Mouse (Mus musculus) midbrain, embryonic 14.5 days (tissue): ENCODE measurements around the gene Ccdc24. TPM values are rescaled to one million over a fixed set of nuclear protein-coding genes. Genes with fewer than 3 reads are reported as not detected.

Experiments used
- ATAC-seq: fragments of 200-750 bp; cut with Nextera tagmentation; 2 replicates; pipeline ENCODE4 v1.8.0; 2017; ENCODE audit warnings: moderate number of reproducible peaks, moderate library complexity; ENCODE audit not compliant: low FRiP score, low TSS enrichment
- DNase-seq: peaks from one replicate; pipeline ENCODE4 v3.0.0-alpha.2; 2015
- H3K27ac ChIP-seq: fragments of 300-500 bp; sonication (generic); replicated peaks from 2 replicates; pipeline ENCODE4 v1.5.1; 2014; ENCODE audit warnings: mild to moderate bottlenecking, low read depth, low read length, moderate library complexity
- H3K27me3 ChIP-seq: fragments of 300-500 bp; sonication (generic); 2 replicates; pipeline ENCODE4 v1.6.1; 2014; ENCODE audit warnings: low read length, control low read depth, mixed read lengths; ENCODE audit not compliant: control insufficient read depth, insufficient read depth
- H3K36me3 ChIP-seq: fragments of 300-500 bp; sonication (generic); 2 replicates; pipeline ENCODE4 v1.6.1; 2014; ENCODE audit warnings: low read length, control low read depth; ENCODE audit not compliant: control insufficient read depth, insufficient read depth
- H3K4me1 ChIP-seq: fragments of 300-500 bp; sonication (generic); 2 replicates; pipeline ENCODE4 v1.6.1; 2014; ENCODE audit warnings: mild to moderate bottlenecking, antibody characterized with exemption, low read length, control low read depth; ENCODE audit not compliant: control insufficient read depth, insufficient read depth
- H3K4me2 ChIP-seq: fragments of 300-500 bp; sonication (generic); 2 replicates; pipeline ENCODE4 v1.6.1; 2014; ENCODE audit warnings: mild to moderate bottlenecking, low read length, moderate library complexity
- H3K4me3 ChIP-seq: fragments of 300-500 bp; sonication (generic); replicated peaks from 2 replicates; pipeline ENCODE4 v1.5.1; 2014; ENCODE audit warnings: low read depth, low read length
- H3K9ac ChIP-seq: fragments of 300-500 bp; sonication (generic); replicated peaks from 2 replicates; pipeline ENCODE4 v1.6.1; 2014; ENCODE audit warnings: mild to moderate bottlenecking, low read length, moderate library complexity
- H3K9me3 ChIP-seq: fragments of 300-500 bp; sonication (generic); 2 replicates; pipeline ENCODE4 v1.6.1; 2016; ENCODE audit warnings: low read length, control low read depth, mixed read lengths; ENCODE audit not compliant: control insufficient read depth
- WGBS: fragments of 180-500 bp; shearing (Covaris S2); extraction: QIAGEN DNeasy Blood & Tissue Kit; methylation state at CpG from one replicate; pipeline ENCODE4 v1.1.7; 2014; 5-methylcytosine and 5-hydroxymethylcytosine counted together
- polyA plus RNA-seq: library from polyadenylated mRNA; unstranded; fragments of >200 nt; fragmentation: Nextera tagmentation; extraction: Ambion mirVana; gene quantifications from 2 replicates; pipeline ENCODE4 v1.2.1, GENCODE M21; 2014

The Ccdc24 gene
- polyA plus RNA-seq, 1 experiment from 2014 or later, result 3.0 TPM

DNA sequence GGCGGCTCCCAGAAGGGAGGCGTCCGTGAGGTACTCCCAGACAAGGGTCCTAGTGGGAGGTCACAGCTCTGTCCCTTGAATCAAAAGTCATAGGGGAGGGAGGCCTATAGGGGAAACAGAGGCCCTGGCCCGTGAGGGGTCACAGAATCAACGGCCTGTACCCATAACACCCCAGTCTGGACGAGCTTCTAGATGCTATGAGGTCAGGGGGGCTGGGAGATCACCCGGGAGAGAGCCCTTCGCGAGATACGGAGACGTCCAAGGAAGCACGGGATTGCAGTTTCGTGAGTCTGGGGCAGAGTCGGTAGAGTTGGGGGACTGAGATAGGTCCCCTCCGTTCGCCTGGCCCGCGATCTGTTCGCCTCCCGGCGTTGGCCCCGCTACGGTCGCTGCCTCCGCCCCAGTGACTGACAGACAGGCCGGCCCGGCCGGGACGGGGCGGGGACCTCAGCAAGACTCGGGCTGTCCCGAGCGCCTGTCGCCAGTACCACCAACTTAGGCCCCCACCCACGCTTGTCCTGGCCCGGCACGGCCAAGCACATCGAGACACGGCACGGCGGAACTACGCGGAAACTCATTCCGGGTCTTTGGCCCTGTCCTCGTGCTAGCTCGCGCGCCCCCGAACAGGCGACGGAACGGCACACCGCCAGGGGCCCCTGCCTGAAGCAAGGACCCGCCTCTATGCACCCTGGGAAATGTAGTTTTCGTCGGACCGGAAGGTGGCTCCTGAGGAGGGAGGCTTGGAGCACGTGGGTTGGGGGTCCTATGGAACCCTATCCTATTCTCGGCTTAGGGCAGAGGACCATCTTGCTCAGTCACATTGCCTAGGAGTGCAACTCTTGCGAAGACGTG, 42.5 kb upstream of the Ccdc24 start, which contains the start of gene Ipo13:
Ipo13 (minus strand) TSS at position 409 of the 852 bp plus-strand sequence.
- ATAC-seq, result peak; percentile 95
- Histone ChIP-seq H3K4me1 (peaks cover 38% of the 10 kb centered on the region), H3K4me2 (peak within 1 kb of the TSS; percentile 99), H3K9ac (peak within 1 kb of the TSS; percentile 87), H3K36me3 (peaks cover 17% of the 10 kb centered on the region), H3K9me3 (no peaks in the 10 kb centered on the region), H3K4me3 (peak within 1 kb of the TSS; percentile 85), H3K27ac (peak within 1 kb of the TSS; percentile 87), H3K27me3 (no peaks in the 10 kb centered on the region)
- WGBS, result under 1% methylated on average over 61 of the region's 61 CpGs
- peak; percentile 97 for DNase-seq

DNA sequence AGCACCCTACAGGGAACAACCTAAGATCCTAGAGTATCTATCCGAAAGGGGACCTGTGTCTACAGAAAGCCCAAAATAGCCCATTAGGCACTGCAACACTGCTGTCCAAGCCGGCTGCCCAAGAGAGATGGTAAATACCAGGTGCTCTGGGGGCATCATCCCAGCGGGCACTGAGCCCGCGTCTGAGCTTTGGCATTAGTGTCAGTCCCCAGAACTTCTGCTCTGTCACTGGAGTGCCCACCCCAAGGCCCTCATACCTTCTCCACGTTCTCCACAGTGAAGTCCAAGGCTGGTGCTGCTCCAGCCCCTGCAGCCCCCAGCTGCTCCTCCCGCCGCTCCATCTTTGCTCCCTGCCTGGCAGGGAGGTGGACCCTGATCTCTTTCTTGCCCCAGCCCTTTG, 41.7 kb upstream of the Ccdc24 start:
- Histone ChIP-seq H3K27ac (0 out of 2 replicates have a peak overlapping the region, but pooled peaks have one; percentile 87), H3K9me3 (no peaks in the 10 kb centered on the region), H3K4me2 (peak overlapping the region; percentile 99), H3K4me3 (peak overlapping the region; percentile 85), H3K9ac (peak overlapping the region; percentile 87), H3K36me3 (peaks cover 17% of the 10 kb centered on the region), H3K27me3 (no peaks in the 10 kb centered on the region), H3K4me1 (peaks cover 46% of the 10 kb centered on the region)
- ATAC-seq (no peak), DNase-seq (no peak)
- 11% methylated on average over 8 of the region's 8 CpGs for WGBS

DNA sequence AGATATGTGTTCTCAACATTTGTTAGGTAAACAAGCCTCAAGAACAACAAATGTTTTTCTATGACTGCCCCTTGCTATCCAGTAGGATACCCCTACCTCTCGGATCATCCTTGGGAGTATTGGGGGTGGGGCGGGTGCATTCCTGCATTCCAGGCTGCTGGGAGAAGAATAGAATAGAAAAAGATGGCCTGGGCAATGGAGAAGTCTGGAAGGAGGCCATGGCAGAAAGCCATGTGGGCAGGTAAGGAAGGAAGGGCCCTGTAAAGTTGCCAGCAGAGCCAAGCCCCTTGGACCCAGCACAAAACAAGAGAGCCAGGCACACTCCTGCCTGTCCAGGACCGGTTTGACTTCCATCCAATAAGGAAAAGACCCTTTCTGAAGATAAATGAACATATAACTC, 41.1 kb upstream of the Ccdc24 start:
- DNase-seq (no peak), ATAC-seq (no peak)
- peaks cover 17% of the 10 kb centered on the region for H3K36me3 ChIP-seq
- H3K9ac ChIP-seq, result peak overlapping the region; percentile 3; the same call in 1 of the 2 replicates
- no peaks in the 10 kb centered on the region for H3K9me3 ChIP-seq
- no peak overlapping the region for H3K27ac ChIP-seq
- 46% methylated on average over 3 of the region's 3 CpGs for WGBS
- peak overlapping the region; percentile 85 for H3K4me3 ChIP-seq
- H3K27me3 ChIP-seq, result no peaks in the 10 kb centered on the region
- peak overlapping the region; percentile 99 for H3K4me2 ChIP-seq
- H3K4me1 ChIP-seq, result peaks cover 52% of the 10 kb centered on the region

DNA sequence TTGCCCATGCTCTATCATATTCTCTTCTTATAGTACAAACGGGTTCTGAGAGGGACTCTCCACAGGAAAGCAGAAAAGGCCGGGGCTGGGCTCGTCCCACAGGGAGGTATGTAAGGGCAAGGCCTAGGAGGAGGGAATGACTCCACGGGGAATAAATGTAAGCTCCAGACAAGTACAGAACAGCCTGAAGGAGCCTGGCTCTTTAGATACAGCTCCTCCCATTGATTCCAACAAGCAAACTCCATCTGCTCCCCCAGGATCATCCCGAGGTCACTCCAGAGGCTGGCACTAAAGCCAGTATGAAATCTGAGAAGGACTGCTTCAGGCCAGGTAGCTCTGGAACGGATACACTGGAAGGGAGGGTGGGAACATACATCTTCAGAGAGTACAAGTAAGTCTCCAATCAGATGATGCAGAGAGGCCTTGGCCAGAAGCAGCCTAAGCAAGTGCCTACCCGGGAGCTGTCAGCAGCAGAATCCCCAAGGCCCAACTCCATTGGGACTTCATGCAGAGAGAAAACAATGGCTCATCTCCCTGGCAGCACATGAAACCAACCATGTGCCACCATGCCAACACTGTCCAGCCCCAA, 40.4 kb upstream of the Ccdc24 start:
- Histone ChIP-seq H3K9me3 (no peaks in the 10 kb centered on the region), H3K4me3 (peak overlapping the region; percentile 85), H3K36me3 (peaks cover 17% of the 10 kb centered on the region), H3K9ac (peak overlapping the region; percentile 3; the same call in 1 of the 2 replicates), H3K4me1 (peaks cover 58% of the 10 kb centered on the region), H3K27ac (no peak overlapping the region), H3K27me3 (no peaks in the 10 kb centered on the region), H3K4me2 (peak overlapping the region; percentile 99)
- 63% methylated on average over 7 of the region's 7 CpGs for WGBS
- ATAC-seq (no peak), DNase-seq (no peak)

DNA sequence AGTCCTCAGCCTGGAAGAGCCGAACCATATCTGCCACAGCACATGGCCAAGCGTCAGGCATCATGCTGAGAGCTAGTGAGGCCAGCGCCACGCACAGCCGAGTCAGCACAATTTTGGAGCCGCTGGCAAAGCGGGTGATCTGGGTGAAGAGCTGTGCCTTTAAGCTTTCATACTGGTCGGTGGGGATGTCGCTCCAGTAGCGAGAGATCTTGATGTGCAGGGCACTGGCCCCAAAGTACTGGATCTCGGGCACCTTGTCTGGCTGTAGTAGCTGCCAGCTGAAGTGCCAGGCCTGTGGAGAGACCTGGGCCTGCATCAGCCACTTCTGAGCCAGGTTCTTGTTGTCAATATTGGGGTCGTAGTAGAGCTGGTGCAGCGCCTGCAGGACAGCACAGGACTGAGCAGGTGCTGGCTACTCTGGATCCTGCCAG, 39.8 kb upstream of the Ccdc24 start:
- ATAC-seq (no peak), DNase-seq (no peak)
- Histone ChIP-seq H3K4me3 (no peak overlapping the region), H3K36me3 (peaks cover 17% of the 10 kb centered on the region), H3K4me1 (peaks cover 59% of the 10 kb centered on the region), H3K27me3 (no peaks in the 10 kb centered on the region), H3K9me3 (no peaks in the 10 kb centered on the region), H3K9ac (no peak overlapping the region), H3K27ac (no peak overlapping the region), H3K4me2 (no peak overlapping the region)
- 91% methylated on average over 13 of the region's 13 CpGs for WGBS

DNA sequence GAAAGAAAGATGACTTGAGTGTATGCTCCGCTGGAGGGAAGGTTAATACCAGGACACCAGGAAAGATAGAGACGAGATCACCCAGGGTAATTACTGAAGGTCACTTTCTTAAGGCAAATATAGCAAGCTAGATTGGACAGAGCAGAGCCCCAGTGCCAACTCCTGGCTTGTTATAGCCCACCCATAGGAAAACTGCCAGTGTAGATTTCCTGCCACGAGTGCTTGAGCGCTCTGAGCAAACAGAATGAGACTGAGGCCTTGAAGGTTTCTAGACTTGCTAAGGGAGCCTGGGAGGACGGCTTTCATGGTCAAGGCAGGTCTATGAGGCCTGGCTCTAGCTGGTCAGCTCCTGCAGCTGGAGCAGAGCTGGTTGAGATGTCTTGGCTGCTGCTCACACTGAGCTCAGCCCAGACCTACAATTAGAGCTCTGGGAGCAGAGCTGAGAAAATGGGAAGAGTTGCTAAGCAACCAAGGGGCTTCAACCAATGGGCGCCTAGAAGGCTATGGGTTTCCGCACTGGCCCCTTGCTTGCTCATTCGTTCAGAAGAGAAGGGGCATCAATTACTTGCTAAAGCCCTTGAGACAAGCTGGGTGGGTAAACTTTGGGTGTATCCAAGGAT, 36.6 kb upstream of the Ccdc24 start:
- no peaks in the 10 kb centered on the region for H3K27me3 ChIP-seq
- H3K9me3 ChIP-seq, result no peaks in the 10 kb centered on the region
- peaks cover 48% of the 10 kb centered on the region for H3K4me1 ChIP-seq
- 57% methylated on average over 8 of the region's 8 CpGs for WGBS
- H3K4me3 ChIP-seq, result 0 out of 2 replicates have a peak overlapping the region, but pooled peaks have one; percentile 15
- peak overlapping the region; percentile 37; the same call in 1 of the 2 replicates for H3K9ac ChIP-seq
- peaks cover 44% of the 10 kb centered on the region for H3K36me3 ChIP-seq
- DNase-seq (peak; percentile 76), ATAC-seq (no peak)
- peak overlapping the region; percentile 78 for H3K27ac ChIP-seq
- H3K4me2 ChIP-seq, result peak overlapping the region; percentile 51

DNA sequence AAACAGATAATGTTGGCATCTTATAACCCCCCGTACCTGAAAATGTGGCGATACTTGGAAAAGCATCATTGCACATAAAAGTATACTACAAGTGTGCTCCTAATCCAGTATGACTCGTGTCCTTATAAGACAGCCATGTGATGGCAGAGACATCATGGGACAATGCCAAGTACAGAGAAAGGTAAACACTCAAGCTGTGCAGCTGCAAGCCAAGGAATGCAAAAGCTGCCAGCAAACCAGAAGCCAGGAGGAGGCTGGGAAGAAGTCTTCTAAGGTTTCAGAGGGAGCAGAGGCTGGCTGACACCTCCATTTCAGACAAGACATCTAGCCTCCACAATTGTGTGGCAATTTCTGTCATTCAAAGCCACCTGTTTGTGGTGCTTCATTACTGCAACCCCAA, 33.8 kb upstream of the Ccdc24 start:
- Histone ChIP-seq H3K27ac (no peak overlapping the region), H3K4me1 (peaks cover 31% of the 10 kb centered on the region), H3K27me3 (no peaks in the 10 kb centered on the region), H3K36me3 (peaks cover 61% of the 10 kb centered on the region), H3K4me3 (no peak overlapping the region), H3K9me3 (no peaks in the 10 kb centered on the region), H3K4me2 (no peak overlapping the region), H3K9ac (no peak overlapping the region)
- no peak for ATAC-seq
- WGBS, result 90% methylated on average over 3 of the region's 3 CpGs
- no peak for DNase-seq

DNA sequence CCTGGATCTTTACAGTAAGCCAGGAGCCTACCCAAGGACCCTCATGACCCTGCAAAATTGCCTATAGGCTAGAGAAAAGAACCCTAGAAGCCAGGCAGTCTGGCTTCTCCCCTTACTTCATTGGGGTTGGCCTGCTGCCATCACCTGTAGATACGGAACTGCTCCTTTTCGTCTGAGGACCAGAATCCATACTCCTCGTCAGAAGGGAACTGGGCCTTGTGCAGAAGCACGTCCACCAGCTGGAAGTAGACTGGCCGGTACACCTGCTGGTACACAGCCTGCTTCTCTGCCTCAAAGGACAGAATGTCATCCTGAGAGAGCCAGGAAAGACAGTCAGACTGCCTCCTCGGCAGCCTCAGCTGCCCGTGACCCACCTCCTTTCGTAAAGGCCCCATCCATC, 32.4 kb upstream of the Ccdc24 start:
- H3K4me2 ChIP-seq, result no peak overlapping the region

More for the DNA sequence above, 32.4 kb upstream of the Ccdc24 start:
- Histone ChIP-seq H3K27ac (no peak overlapping the region), H3K4me1 (peaks cover 21% of the 10 kb centered on the region), H3K36me3 (peaks cover 68% of the 10 kb centered on the region), H3K9me3 (no peaks in the 10 kb centered on the region), H3K4me3 (no peak overlapping the region), H3K9ac (no peak overlapping the region), H3K27me3 (no peaks in the 10 kb centered on the region)
- WGBS, result 95% methylated on average over 8 of the region's 8 CpGs
- ATAC-seq (no peak), DNase-seq (no peak)
